Mouse (Mus musculus): Measurements from ENCODE around the gene Dao. TPM values are rescaled to one million over a fixed set of nuclear protein-coding genes. Genes with fewer than 3 reads are reported as not detected.

The Dao gene
- polyA plus RNA-seq, 1 experiment from 2014 or later = 35.3 TPM

DNA sequence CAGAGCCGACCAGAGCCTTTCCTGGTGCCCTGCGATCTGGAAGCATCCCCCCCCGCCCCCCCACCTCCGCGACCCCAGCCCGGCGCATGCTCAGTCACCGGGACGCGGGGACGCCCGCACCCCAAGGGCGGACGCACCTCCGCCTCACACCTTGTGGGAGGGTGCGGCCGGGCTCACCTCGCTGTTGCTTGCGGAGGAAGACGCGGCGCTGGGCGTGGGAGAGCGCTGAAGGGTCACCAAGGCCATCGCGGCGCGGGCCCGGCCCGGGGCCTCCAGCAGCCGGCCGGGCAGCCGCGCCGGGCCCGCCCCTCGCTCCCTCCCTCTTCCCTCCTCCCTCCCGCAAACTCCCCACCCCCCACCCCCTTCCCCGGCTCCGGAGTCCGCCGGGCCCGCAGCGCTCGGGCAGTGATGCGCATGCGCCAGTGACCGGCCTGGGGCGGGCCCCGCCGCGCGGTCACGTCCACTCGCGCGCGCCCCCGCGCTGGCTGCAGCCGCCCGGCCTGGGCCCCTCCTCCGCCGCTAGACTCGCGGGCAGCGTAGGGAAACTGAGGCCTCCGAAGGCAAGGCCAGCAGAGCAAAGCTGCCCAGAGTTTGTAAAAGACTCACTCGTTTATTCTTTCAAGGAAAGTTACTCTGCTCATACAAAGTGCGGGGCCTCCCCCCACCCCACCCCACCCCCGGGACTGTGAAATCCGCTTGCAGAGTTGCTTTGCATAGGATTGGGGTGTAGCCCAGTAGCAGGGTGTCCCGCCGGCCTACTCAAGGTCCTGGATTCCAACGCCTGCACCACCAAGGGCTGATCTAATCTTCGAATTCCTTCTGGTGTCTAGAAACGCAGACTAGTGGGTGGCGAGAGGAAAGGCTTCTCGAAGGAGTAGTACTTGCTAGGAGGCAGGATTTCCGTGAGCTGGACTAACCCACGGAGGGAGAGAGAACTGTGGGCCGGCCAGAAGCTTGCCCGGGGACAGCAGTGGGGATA, 9.7 kb upstream of the Dao start, which contains the start of gene Ssh1:
TSS of gene Ssh1 (minus strand) at position 408 of the 979 bp plus-strand sequence.
- Histone ChIP-seq H3K27ac (peak within 1 kb of the TSS; percentile 92), H3K36me3 (ENCODE audit: insufficient read depth, low read length) (no peaks in the 10 kb centered on the region), H3K4me1 (replicated peaks; ENCODE audit: insufficient read depth, low read length) (0 out of 2 replicates have a peak, but pooled peaks cover 4% of the 10 kb centered on the region), H3K4me2 (ENCODE audit: low read length) (peak within 1 kb of the TSS; percentile 83), H3K4me3 (replicated peaks; ENCODE audit: low read depth, low read length) (peak within 1 kb of the TSS; percentile 85), H3K9ac (ENCODE audit: low read depth, low read length) (peak within 1 kb of the TSS; percentile 88), H3K9me3 (replicated peaks; ENCODE audit: low read length) (no peaks in the 10 kb centered on the region), H3K27me3 (ENCODE audit: insufficient read depth, low read length) (no peaks in the 10 kb centered on the region)
- under 1% methylated on average over 71 of the region's 83 CpGs for WGBS
- ATAC-seq (replicated peaks; ENCODE audit: low FRiP score, low read depth) (peak; percentile 84), DNase-seq (ENCODE audit: low spot score) (peak; percentile 92)
- no peak; the same call in 1 of the 2 replicates for TF ChIP-seq CTCF (IDR thresholded peaks at IDR 0.05; ENCODE audit: low read depth)

DNA sequence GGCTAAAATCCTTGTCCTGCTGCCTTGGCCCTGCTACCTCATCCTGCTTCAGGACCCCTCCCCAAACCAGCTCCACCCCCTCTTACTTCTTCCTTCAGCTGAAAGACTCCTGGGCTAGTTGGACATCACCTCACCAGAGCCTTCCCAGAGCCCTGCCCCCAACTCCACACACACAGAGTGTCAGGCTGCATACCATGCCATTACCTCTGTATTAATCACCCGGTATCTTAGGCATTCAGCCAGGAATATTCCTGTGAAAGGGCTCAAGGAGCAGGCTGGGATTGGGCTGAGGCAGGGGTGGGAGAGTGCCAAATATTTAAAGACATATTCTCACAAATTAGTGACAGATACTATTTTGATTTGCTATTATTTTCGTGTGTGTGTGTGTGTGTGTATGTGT, 7.0 kb upstream of the Dao start:
- Histone ChIP-seq H3K36me3 (ENCODE audit: insufficient read depth, low read length) (no peaks in the 10 kb centered on the region), H3K27me3 (ENCODE audit: insufficient read depth, low read length) (no peaks in the 10 kb centered on the region), H3K9me3 (replicated peaks; ENCODE audit: low read length) (no peaks in the 10 kb centered on the region), H3K4me3 (replicated peaks; ENCODE audit: low read depth, low read length) (no peak overlapping the region), H3K4me2 (ENCODE audit: low read length) (no peak overlapping the region), H3K27ac (peak overlapping the region; percentile 13; the same call in 1 of the 2 replicates), H3K9ac (ENCODE audit: low read depth, low read length) (no peak overlapping the region), H3K4me1 (replicated peaks; ENCODE audit: insufficient read depth, low read length) (0 out of 2 replicates have a peak, but pooled peaks cover 4% of the 10 kb centered on the region)
- TF ChIP-seq CTCF (IDR thresholded peaks at IDR 0.05; ENCODE audit: low read depth) = no peak
- WGBS = 33% methylated on average over 2 of the region's 2 CpGs
- ATAC-seq (replicated peaks; ENCODE audit: low FRiP score, low read depth) (no peak), DNase-seq (ENCODE audit: low spot score) (no peak)

DNA sequence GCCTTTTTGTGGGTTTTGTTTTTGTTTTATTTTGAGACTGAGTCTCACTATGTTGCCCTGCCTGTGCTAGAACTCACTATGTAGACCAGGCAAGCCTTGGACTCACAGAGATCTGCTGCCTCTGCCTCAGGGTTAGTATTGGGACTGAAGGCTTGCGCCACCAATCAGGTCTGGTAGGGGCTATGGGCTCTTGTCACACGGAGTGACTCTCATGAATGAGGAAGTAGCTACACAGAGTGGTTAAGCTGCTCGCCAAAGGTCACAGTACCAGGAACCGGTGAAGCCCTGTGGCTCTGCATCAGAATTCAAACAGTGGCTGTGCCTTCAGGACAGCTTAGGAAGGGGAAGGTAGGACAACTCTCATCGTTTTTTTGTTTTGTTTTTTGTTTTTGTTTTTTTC, 4.1 kb upstream of the Dao start:
- 0 out of 2 replicates have a peak, but pooled peaks cover 4% of the 10 kb centered on the region for H3K4me1 ChIP-seq (replicated peaks; ENCODE audit: insufficient read depth, low read length)
- H3K27me3 ChIP-seq (ENCODE audit: insufficient read depth, low read length) = no peaks in the 10 kb centered on the region
- DNase-seq (ENCODE audit: low spot score) = no peak
- H3K27ac ChIP-seq = 0 out of 2 replicates have a peak overlapping the region, but pooled peaks have one; percentile 6
- 48% methylated on average over 5 of the region's 5 CpGs for WGBS
- H3K36me3 ChIP-seq (ENCODE audit: insufficient read depth, low read length) = no peaks in the 10 kb centered on the region
- H3K9ac ChIP-seq (ENCODE audit: low read depth, low read length) = no peak overlapping the region
- no peak for TF ChIP-seq CTCF (IDR thresholded peaks at IDR 0.05; ENCODE audit: low read depth)
- no peak for ATAC-seq (replicated peaks; ENCODE audit: low FRiP score, low read depth)
- H3K9me3 ChIP-seq (replicated peaks; ENCODE audit: low read length) = no peaks in the 10 kb centered on the region
- no peak overlapping the region for H3K4me3 ChIP-seq (replicated peaks; ENCODE audit: low read depth, low read length)
- H3K4me2 ChIP-seq (ENCODE audit: low read length) = no peak overlapping the region

DNA sequence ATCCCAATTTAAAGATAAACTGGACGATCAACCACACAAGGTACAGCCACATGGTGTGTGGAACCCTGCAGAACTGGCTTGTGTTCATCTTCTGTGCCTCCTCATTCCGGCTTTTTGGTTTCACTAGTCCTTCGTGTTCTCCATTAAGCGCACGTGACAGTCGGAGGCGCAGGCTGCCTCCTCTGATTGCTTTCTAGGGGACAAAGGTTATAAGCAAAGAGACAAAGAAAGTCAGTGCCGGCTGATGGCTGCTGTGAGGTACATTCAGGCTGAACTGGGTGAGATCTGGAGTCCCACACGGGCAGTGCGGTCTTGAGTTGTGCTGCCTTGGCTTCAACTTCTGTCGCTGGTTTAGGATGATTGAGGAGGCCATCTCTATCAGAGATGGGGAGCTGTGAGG, 1.1 kb downstream of the Dao start:
- 63% methylated on average over 11 of the region's 11 CpGs for WGBS
- Histone ChIP-seq H3K4me1 (replicated peaks; ENCODE audit: insufficient read depth, low read length) (0 out of 2 replicates have a peak, but pooled peaks cover 8% of the 10 kb centered on the region), H3K9me3 (replicated peaks; ENCODE audit: low read length) (no peaks in the 10 kb centered on the region), H3K27me3 (ENCODE audit: insufficient read depth, low read length) (no peaks in the 10 kb centered on the region), H3K27ac (peak overlapping the region; percentile 76), H3K9ac (ENCODE audit: low read depth, low read length) (no peak overlapping the region), H3K4me2 (ENCODE audit: low read length) (peak overlapping the region; percentile 25), H3K36me3 (ENCODE audit: insufficient read depth, low read length) (no peaks in the 10 kb centered on the region), H3K4me3 (replicated peaks; ENCODE audit: low read depth, low read length) (no peak overlapping the region)
- TF ChIP-seq CTCF (IDR thresholded peaks at IDR 0.05; ENCODE audit: low read depth) = no peak
- DNase-seq (ENCODE audit: low spot score) = no peak
- ATAC-seq (replicated peaks; ENCODE audit: low FRiP score, low read depth) = no peak

DNA sequence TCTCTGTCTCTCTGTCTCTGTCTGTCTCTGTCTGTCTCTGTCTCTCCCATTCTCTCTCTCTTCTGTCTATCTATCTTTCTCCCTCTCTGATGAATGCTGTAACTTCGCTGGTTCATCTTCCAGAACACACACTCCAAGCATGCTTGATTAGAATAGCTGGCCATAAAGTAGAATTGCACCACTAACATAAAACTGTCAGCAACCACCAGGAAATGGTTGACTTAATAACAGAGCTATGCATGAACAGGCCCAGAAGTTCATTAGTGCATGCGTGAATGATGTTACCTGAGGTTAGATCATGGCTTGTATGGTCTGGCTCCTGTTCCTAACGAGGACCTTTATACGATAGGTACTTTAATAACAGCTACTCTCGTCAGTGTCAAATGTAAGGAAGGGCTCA, 1.6 kb downstream of the Dao start:
- 24% methylated on average over 5 of the region's 5 CpGs for WGBS
- ATAC-seq (replicated peaks; ENCODE audit: low FRiP score, low read depth) = peak; percentile 42
- 0 out of 2 replicates have a peak, but pooled peaks cover 8% of the 10 kb centered on the region for H3K4me1 ChIP-seq (replicated peaks; ENCODE audit: insufficient read depth, low read length)
- no peak overlapping the region for H3K4me3 ChIP-seq (replicated peaks; ENCODE audit: low read depth, low read length)
- H3K36me3 ChIP-seq (ENCODE audit: insufficient read depth, low read length) = no peaks in the 10 kb centered on the region
- H3K9me3 ChIP-seq (replicated peaks; ENCODE audit: low read length) = no peaks in the 10 kb centered on the region
- peak overlapping the region; percentile 76 for H3K27ac ChIP-seq
- H3K4me2 ChIP-seq (ENCODE audit: low read length) = peak overlapping the region; percentile 25
- no peak for TF ChIP-seq CTCF (IDR thresholded peaks at IDR 0.05; ENCODE audit: low read depth)
- DNase-seq (ENCODE audit: low spot score) = peak; percentile 79
- no peaks in the 10 kb centered on the region for H3K27me3 ChIP-seq (ENCODE audit: insufficient read depth, low read length)
- H3K9ac ChIP-seq (ENCODE audit: low read depth, low read length) = no peak overlapping the region

DNA sequence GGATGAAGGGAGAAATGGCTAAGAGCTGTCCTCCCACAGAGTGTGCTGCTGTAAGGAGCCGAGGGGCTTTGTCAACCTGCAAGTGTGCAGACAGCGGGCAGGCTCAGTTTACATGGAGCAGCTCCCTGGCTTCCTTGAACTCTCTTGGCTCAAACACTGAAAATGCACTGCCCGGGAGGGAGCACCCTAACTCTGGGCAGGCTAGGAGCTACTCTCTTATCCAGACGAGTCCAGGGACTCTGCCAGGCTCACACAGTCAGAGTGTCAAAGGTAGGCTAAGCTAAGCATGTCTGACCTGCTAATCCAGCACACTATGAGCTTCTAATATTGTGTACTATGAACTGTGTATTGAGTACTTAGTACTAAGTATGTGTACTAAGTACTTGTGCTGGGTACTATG, 3.5 kb downstream of the Dao start:
- Histone ChIP-seq H3K4me3 (replicated peaks; ENCODE audit: low read depth, low read length) (no peak overlapping the region), H3K27ac (no peak overlapping the region), H3K9ac (ENCODE audit: low read depth, low read length) (no peak overlapping the region), H3K9me3 (replicated peaks; ENCODE audit: low read length) (no peaks in the 10 kb centered on the region), H3K36me3 (ENCODE audit: insufficient read depth, low read length) (no peaks in the 10 kb centered on the region), H3K27me3 (ENCODE audit: insufficient read depth, low read length) (no peaks in the 10 kb centered on the region), H3K4me2 (ENCODE audit: low read length) (no peak overlapping the region), H3K4me1 (replicated peaks; ENCODE audit: insufficient read depth, low read length) (0 out of 2 replicates have a peak, but pooled peaks cover 8% of the 10 kb centered on the region)
- TF ChIP-seq CTCF (IDR thresholded peaks at IDR 0.05; ENCODE audit: low read depth) = no peak
- ATAC-seq (replicated peaks; ENCODE audit: low FRiP score, low read depth) (no peak), DNase-seq (ENCODE audit: low spot score) (no peak)
- WGBS = 45% methylated on average over 4 of the region's 4 CpGs

Measured in kidney, postnatal 0 days (tissue).